Comparison of ENCODE assay signal across 21 mouse cellular contexts in the genomic region with DNA sequence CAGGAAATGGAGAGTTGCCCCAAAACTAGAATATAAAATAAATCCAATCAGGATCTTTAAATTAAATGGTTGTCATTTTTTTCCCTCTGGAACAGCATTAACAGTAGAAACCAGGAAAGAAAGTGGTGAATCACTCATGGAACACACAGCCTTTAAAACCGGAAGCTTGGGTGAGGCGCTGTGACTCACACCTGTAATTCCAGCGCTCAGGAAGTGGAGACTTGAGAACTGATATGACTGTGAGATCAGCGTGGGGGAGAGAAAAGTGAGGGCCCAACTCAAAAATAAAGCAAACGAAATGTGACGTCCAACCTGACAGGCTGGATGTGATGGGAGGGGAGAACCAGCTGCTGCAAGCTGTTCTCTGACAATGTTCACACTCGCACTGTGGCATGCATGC.
DNase-seq lines count a peak whose midpoint lies in the region; ATAC-seq and TF ChIP-seq lines count a peak whose summit lies in the region.
"Had no signal": no experiment of that assay in that cellular context is flagged by ENCODE, and none has a peak within 500 bp of the region (broad histone marks: within the 10 kb centered on the region; RNA-seq: fewer than 3 reads in every experiment).

No protein-coding gene starts in this region.

- H3K4me3 ChIP-seq in lung, postnatal 0 days (ENCODE audit: low read depth, low read length), result no peak overlapping the region
- H3K4me3 ChIP-seq in lung, adult 2 months (replicated peaks; ENCODE audit: extremely low read depth, low read depth, low read length), result no peak overlapping the region
- H3K4me3 ChIP-seq in midbrain, postnatal 0 days (ENCODE audit: low read depth, low read length), result no peak overlapping the region
- H3K4me3 ChIP-seq: embryonic facial prominence, embryonic 12.5 days; heart, embryonic 10.5 days; hindbrain, embryonic 12.5 days had no signal

- peak; percentile 40 for DNase-seq in lung, postnatal 0 days (ENCODE audit: low spot score)
- no peak for DNase-seq in lung, adult 2 months
- DNase-seq in 416B (ENCODE audit: low read depth), result peak; percentile 51
- DNase-seq in large intestine, adult 2 months (ENCODE audit: low read depth, low spot score), result peak; percentile 64
- no peak for DNase-seq in layer of hippocampus, postnatal 25 days (ENCODE audit: extremely low spot score in 1 of 2, low spot score in 1 of 2)
- DNase-seq in yolk sac, embryonic 10.5 days (ENCODE audit: low spot score), result no peak
- DNase-seq in midbrain, postnatal 0 days (ENCODE audit: low spot score), result no peak
- DNase-seq: adrenal gland, postnatal 10 days; cerebellum, adult 11-12 months; cerebellum, adult 9-10 months; cerebellum, postnatal 25 days; gastrocnemius, postnatal 10 days; heart, adult 18-20 months; heart, postnatal 10 days; heart, postnatal 4 days had no signal

- H3K36me3 ChIP-seq in lung, postnatal 0 days (ENCODE audit: insufficient read depth, low read length), result no peaks in the 10 kb centered on the region
- H3K36me3 ChIP-seq in midbrain, postnatal 0 days (ENCODE audit: insufficient read depth, low read length), result no peaks in the 10 kb centered on the region
- H3K36me3 ChIP-seq: embryonic facial prominence, embryonic 12.5 days; heart, embryonic 10.5 days; hindbrain, embryonic 12.5 days had no signal

- no peak for TF ChIP-seq POLR2A in lung, adult 2 months (IDR thresholded peaks at IDR 0.05; ENCODE audit: borderline replicate concordance, extremely low read depth, low read depth, low read length)

- no peak for TF ChIP-seq CTCF in lung, postnatal 0 days (IDR thresholded peaks at IDR 0.05)
- no peak for TF ChIP-seq CTCF in lung, adult 2 months (IDR thresholded peaks at IDR 0.05; ENCODE audit: insufficient read depth, low read length)
- no peak for TF ChIP-seq CTCF in midbrain, postnatal 0 days (IDR thresholded peaks at IDR 0.05)

- no peak overlapping the region for H3K27ac ChIP-seq in lung, postnatal 0 days (ENCODE audit: low read length)
- no peak overlapping the region for H3K27ac ChIP-seq in midbrain, postnatal 0 days (ENCODE audit: low read depth, low read length)
- H3K27ac ChIP-seq: embryonic facial prominence, embryonic 12.5 days; heart, embryonic 10.5 days; hindbrain, embryonic 12.5 days had no signal

- TF ChIP-seq EP300 in lung, postnatal 0 days (IDR thresholded peaks at IDR 0.05), result peak; percentile 20; the same call in 1 of the 2 replicates

- no peaks in the 10 kb centered on the region for H3K27me3 ChIP-seq in lung, postnatal 0 days (replicated peaks; ENCODE audit: insufficient read depth, low read length)
- no peaks in the 10 kb centered on the region for H3K27me3 ChIP-seq in midbrain, postnatal 0 days (ENCODE audit: insufficient read depth, low read length)
- H3K27me3 ChIP-seq: CH12.LX; embryonic facial prominence, embryonic 12.5 days had no signal

- 39% methylated on average over 7 of the region's 7 CpGs for WGBS in lung, postnatal 0 days
- WGBS in lung, adult 2 months, result 55% methylated on average over 7 of the region's 7 CpGs
- 42% methylated on average over 7 of the region's 7 CpGs for WGBS in large intestine, adult 2 months
- WGBS in midbrain, postnatal 0 days, result 90% methylated on average over 7 of the region's 7 CpGs

- no peaks in the 10 kb centered on the region for H3K9me3 ChIP-seq in lung, postnatal 0 days (ENCODE audit: low read length)
- H3K9me3 ChIP-seq in midbrain, postnatal 0 days (ENCODE audit: low read length), result no peaks in the 10 kb centered on the region
- H3K9me3 ChIP-seq: embryonic facial prominence, embryonic 12.5 days; heart, embryonic 10.5 days; hindbrain, embryonic 12.5 days had no signal

- no peak overlapping the region for H3K4me2 ChIP-seq in lung, postnatal 0 days (replicated peaks; ENCODE audit: low read depth, low read length)
- H3K4me2 ChIP-seq in midbrain, postnatal 0 days (ENCODE audit: low read depth, low read length, poor library complexity, severe bottlenecking), result no peak overlapping the region
- H3K4me2 ChIP-seq: embryonic facial prominence, embryonic 12.5 days; hindbrain, embryonic 12.5 days had no signal

- peak; percentile 33; the same call in 1 of the 2 replicates for ATAC-seq in lung, postnatal 0 days
- no peak for ATAC-seq in midbrain, postnatal 0 days (ENCODE audit: low FRiP score)
- ATAC-seq: forebrain, embryonic 16.5 days; hindbrain, embryonic 16.5 days had no signal

- no peak overlapping the region for H3K9ac ChIP-seq in lung, postnatal 0 days (replicated peaks; ENCODE audit: low read depth)
- H3K9ac ChIP-seq in midbrain, postnatal 0 days (replicated peaks; ENCODE audit: low read length, poor library complexity, severe bottlenecking), result no peak overlapping the region
- H3K9ac ChIP-seq: embryonic facial prominence, embryonic 12.5 days; hindbrain, embryonic 12.5 days had no signal

- H3K4me1 ChIP-seq in lung, postnatal 0 days (ENCODE audit: insufficient read depth, low read depth, low read length), result no peaks in the 10 kb centered on the region
- no peaks in the 10 kb centered on the region for H3K4me1 ChIP-seq in lung, adult 2 months (ENCODE audit: control insufficient read depth, insufficient read depth, low read length)
- no peaks in the 10 kb centered on the region for H3K4me1 ChIP-seq in midbrain, postnatal 0 days (ENCODE audit: insufficient read depth, low read length)
- H3K4me1 ChIP-seq: embryonic facial prominence, embryonic 12.5 days; heart, embryonic 10.5 days; hindbrain, embryonic 12.5 days had no signal

Comparison
In these comparisons a context has a peak if more than half of its experiments do, and no peak if none do; other contexts are left out.
1. DNase-seq: peak in lung, postnatal 0 days (single experiment), 416B (single experiment) and large intestine, adult 2 months (single experiment); none in lung, adult 2 months (single experiment), layer of hippocampus, postnatal 25 days (0 of 2), yolk sac, embryonic 10.5 days (single experiment) and midbrain, postnatal 0 days (single experiment).